Mouse (Mus musculus) lung, postnatal 0 days (tissue): ENCODE measurements around the gene Xdh. TPM values are rescaled to one million over a fixed set of nuclear protein-coding genes. Genes with fewer than 3 reads are reported as not detected.
A peak's percentile ranks its signal among the peaks of the same experiment; 100 is the strongest.

Source experiments
- ATAC-seq: fragments of 200-750 bp; cut with Nextera tagmentation; 2 replicates; pipeline ENCODE4 v1.8.0; 2017; ENCODE audit warnings: moderate library complexity
- DNase-seq: peaks from one replicate; pipeline ENCODE4 v3.0.0-alpha.2; 2016; ENCODE audit warnings: low spot score
- H3K27ac ChIP-seq: fragments of 300-500 bp; sonication (generic); 2 replicates; pipeline ENCODE4 v1.5.1; 2014; ENCODE audit warnings: antibody characterized with exemption, mild to moderate bottlenecking, low read length, mixed read lengths
- H3K27me3 ChIP-seq: fragments of 300-500 bp; sonication (generic); replicated peaks from 2 replicates; pipeline ENCODE4 v1.6.1; 2014; ENCODE audit warnings: low read length, mixed read lengths; ENCODE audit not compliant: insufficient read depth
- H3K36me3 ChIP-seq: fragments of 300-500 bp; sonication (generic); 2 replicates; pipeline ENCODE4 v1.6.1; 2014; ENCODE audit warnings: low read length, mixed read lengths; ENCODE audit not compliant: insufficient read depth
- H3K4me1 ChIP-seq: fragments of 300-500 bp; sonication (generic); 2 replicates; pipeline ENCODE4 v1.6.1; 2014; ENCODE audit warnings: antibody characterized with exemption, low read depth, low read length, mixed read lengths; ENCODE audit not compliant: insufficient read depth
- H3K4me2 ChIP-seq: fragments of 300-500 bp; sonication (generic); replicated peaks from 2 replicates; pipeline ENCODE4 v1.6.1; 2014; ENCODE audit warnings: low read depth, mild to moderate bottlenecking, low read length, moderate library complexity, mixed read lengths
- H3K4me3 ChIP-seq: fragments of 300-500 bp; sonication (generic); 2 replicates; pipeline ENCODE4 v1.5.1; 2014; ENCODE audit warnings: low read depth, low read length
- H3K9ac ChIP-seq: fragments of 300-500 bp; sonication (generic); replicated peaks from 2 replicates; pipeline ENCODE4 v1.6.1; 2014; ENCODE audit warnings: low read depth, mild to moderate bottlenecking
- H3K9me3 ChIP-seq: fragments of 300-500 bp; sonication (generic); 2 replicates; pipeline ENCODE4 v1.6.1; 2016; ENCODE audit warnings: low read length, mixed read lengths
- CTCF ChIP-seq: IDR thresholded peaks from 2 replicates; pipeline ENCODE4 v1.5.1; 2016; ENCODE audit warnings: antibody characterized with exemption, mild to moderate bottlenecking
- EP300 ChIP-seq: IDR thresholded peaks from 2 replicates; pipeline ENCODE4 v1.6.1; 2016; ENCODE audit warnings: antibody characterized with exemption, mild to moderate bottlenecking, control low read depth
- WGBS: fragments of 180-500 bp; shearing (Covaris S2); extraction: QIAGEN DNeasy Blood & Tissue Kit; methylation state at CpG from one replicate; pipeline ENCODE4 v1.1.7; 2014; 5-methylcytosine and 5-hydroxymethylcytosine counted together
- polyA plus RNA-seq: library from polyadenylated mRNA; unstranded; fragments of >200 nt; fragmentation: Nextera tagmentation; extraction: Ambion mirVana; gene quantifications from 2 replicates; pipeline ENCODE4 v1.2.1, GENCODE M21; 2015

Xdh gene
- polyA plus RNA-seq, 1 experiment from 2014 or later: 34.0 TPM

GRCm38 (mm10) chr17:73962628-73963043 lies 12.6 kb upstream of the Xdh start:
- H3K36me3 ChIP-seq: no peaks in the 10 kb centered on the region
- DNase-seq: peak; percentile 96
- H3K9ac ChIP-seq: no peak overlapping the region
- no peaks in the 10 kb centered on the region for H3K9me3 ChIP-seq
- peaks cover 11% of the 10 kb centered on the region; the same call in 1 of the 2 replicates for H3K4me1 ChIP-seq
- H3K27ac ChIP-seq: peak overlapping the region; percentile 89
- H3K4me2 ChIP-seq: no peak overlapping the region
- TF ChIP-seq CTCF (no peak), EP300 (peak; percentile 99)
- WGBS: 32% methylated on average over 2 of the region's 2 CpGs
- no peaks in the 10 kb centered on the region for H3K27me3 ChIP-seq
- peak; percentile 93 for ATAC-seq
- no peak overlapping the region for H3K4me3 ChIP-seq

GRCm38 (mm10) chr17:73961801-73962403 lies 11.9 kb upstream of the Xdh start:
- Histone ChIP-seq H3K4me1 (peaks cover 11% of the 10 kb centered on the region; the same call in 1 of the 2 replicates), H3K9me3 (no peaks in the 10 kb centered on the region), H3K9ac (no peak overlapping the region), H3K36me3 (no peaks in the 10 kb centered on the region), H3K4me2 (no peak overlapping the region), H3K27ac (peak overlapping the region; percentile 89), H3K27me3 (no peaks in the 10 kb centered on the region), H3K4me3 (no peak overlapping the region)
- peak; percentile 86 for DNase-seq
- TF ChIP-seq CTCF: no peak
- no peak for TF ChIP-seq EP300
- WGBS: 59% methylated on average over 1 of the region's 1 CpGs
- ATAC-seq: peak; percentile 77

- no peak for TF ChIP-seq EP300
- TF ChIP-seq CTCF: no peak
- Histone ChIP-seq H3K27me3 (no peaks in the 10 kb centered on the region), H3K4me3 (no peak overlapping the region), H3K4me2 (no peak overlapping the region), H3K36me3 (no peaks in the 10 kb centered on the region), H3K9me3 (no peaks in the 10 kb centered on the region), H3K27ac (no peak overlapping the region), H3K9ac (no peak overlapping the region), H3K4me1 (peaks cover 11% of the 10 kb centered on the region; the same call in 1 of the 2 replicates)
- no peak for ATAC-seq
- DNase-seq: no peak
- WGBS: 82% methylated on average over 4 of the region's 4 CpGs
Observed at GRCm38 (mm10) chr17:73960745-73961144, 10.7 kb upstream of the Xdh start.

GRCm38 (mm10) chr17:73952103-73952521 lies 2.1 kb upstream of the Xdh start:
- DNase-seq (no peak), ATAC-seq (no peak)
- H3K4me3 ChIP-seq: no peak overlapping the region
- no peak overlapping the region for H3K9ac ChIP-seq
- H3K27me3 ChIP-seq: no peaks in the 10 kb centered on the region
- TF ChIP-seq EP300: no peak
- no peak for TF ChIP-seq CTCF
- 85% methylated on average over 4 of the region's 4 CpGs for WGBS
- no peaks in the 10 kb centered on the region for H3K9me3 ChIP-seq
- H3K36me3 ChIP-seq: no peaks in the 10 kb centered on the region
- no peak overlapping the region for H3K27ac ChIP-seq
- peaks cover 7% of the 10 kb centered on the region; the same call in 1 of the 2 replicates for H3K4me1 ChIP-seq
- H3K4me2 ChIP-seq: no peak overlapping the region

- Histone ChIP-seq H3K4me1 (peaks cover 7% of the 10 kb centered on the region; the same call in 1 of the 2 replicates), H3K4me2 (no peak overlapping the region), H3K9ac (no peak overlapping the region), H3K27me3 (no peaks in the 10 kb centered on the region), H3K27ac (peak overlapping the region; percentile 88), H3K4me3 (no peak overlapping the region), H3K36me3 (no peaks in the 10 kb centered on the region), H3K9me3 (no peaks in the 10 kb centered on the region)
- DNase-seq: no peak
- WGBS: 76% methylated on average over 5 of the region's 5 CpGs
- ATAC-seq: no peak
- TF ChIP-seq EP300 (no peak), CTCF (no peak)
Observed at GRCm38 (mm10) chr17:73950970-73951369, 974 bp upstream of the Xdh start.

GRCm38 (mm10) chr17:73949498-73949897 lies 498 bp downstream of the Xdh start:
- WGBS: 37% methylated on average over 4 of the region's 4 CpGs
- no peaks in the 10 kb centered on the region for H3K36me3 ChIP-seq
- DNase-seq (peak; percentile 83), ATAC-seq (peak; percentile 52)
- H3K27ac ChIP-seq: peak overlapping the region; percentile 88
- H3K27me3 ChIP-seq: no peaks in the 10 kb centered on the region
- peaks cover 7% of the 10 kb centered on the region; the same call in 1 of the 2 replicates for H3K4me1 ChIP-seq
- TF ChIP-seq CTCF: peak; percentile 62
- no peak; the same call in 1 of the 2 replicates for TF ChIP-seq EP300
- no peaks in the 10 kb centered on the region for H3K9me3 ChIP-seq
- peak overlapping the region; percentile 43 for H3K4me3 ChIP-seq
- peak overlapping the region; percentile 32 for H3K9ac ChIP-seq
- peak overlapping the region; percentile 50 for H3K4me2 ChIP-seq
